Mouse (Mus musculus) mouse embryonic stem cell (cell line): ENCODE results near the gene Gpatch8.

ENCODE experiments used
- in situ Hi-C, 2 experiments: fragments of 300-500 bp; cut with MboI; formaldehyde crosslinking; loops; 1 replicate in 1 of 2; 3 replicates in 1 of 2; pipeline ENCODE4 v1.14.3; 2019 to 2020; ENCODE audit warnings: low sequenced_read_pairs in 2 of 2, low pct_unique_long_range_greater_than_20kb in 1 of 2, mixed read lengths in 1 of 2; ENCODE audit not compliant: unreplicated experiment in 1 of 2

Gene Gpatch8

DNA sequence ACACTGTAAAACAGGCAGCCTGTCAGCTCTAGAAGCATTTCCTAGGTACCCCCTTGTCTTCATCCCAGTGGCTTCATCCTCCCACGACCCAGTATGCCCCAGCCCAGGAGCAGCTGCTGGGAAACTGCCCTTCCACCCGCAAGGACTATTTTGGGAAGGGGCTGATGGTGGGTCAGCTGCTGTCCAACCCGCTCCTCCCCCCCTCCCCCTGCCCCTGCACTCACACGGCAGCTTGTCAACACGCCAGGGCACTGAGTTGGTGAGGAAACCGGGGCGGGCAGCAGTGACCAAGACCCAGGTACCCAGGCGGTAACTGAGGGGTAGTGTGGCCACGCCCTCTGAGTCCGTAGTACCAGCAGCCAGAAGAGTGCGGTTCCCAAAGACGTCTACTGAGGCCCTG is 112.5 kb downstream of the Gpatch8 start:
- in situ Hi-C loops: no loop called here

DNA sequence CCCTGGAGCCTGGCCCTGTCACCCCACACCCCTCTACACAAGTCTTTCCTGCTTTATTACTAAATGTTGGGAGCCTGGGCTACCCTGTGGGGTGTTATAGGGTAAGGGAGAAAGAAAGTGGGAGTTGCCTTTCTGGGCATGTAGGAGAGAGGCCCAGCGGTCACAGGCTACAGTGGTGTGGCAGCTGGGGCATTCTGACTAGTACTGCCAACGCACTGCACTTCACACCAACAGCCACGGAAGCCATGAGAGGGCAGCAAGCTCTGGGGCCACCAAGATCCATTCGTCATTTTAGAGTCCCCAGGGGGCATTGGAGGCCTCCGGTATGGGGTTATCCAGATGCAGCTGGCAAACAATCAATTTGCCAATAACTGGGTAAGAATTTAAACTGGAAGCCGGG is 114.1 kb downstream of the Gpatch8 start:
- in situ Hi-C loops: no loop called here

DNA sequence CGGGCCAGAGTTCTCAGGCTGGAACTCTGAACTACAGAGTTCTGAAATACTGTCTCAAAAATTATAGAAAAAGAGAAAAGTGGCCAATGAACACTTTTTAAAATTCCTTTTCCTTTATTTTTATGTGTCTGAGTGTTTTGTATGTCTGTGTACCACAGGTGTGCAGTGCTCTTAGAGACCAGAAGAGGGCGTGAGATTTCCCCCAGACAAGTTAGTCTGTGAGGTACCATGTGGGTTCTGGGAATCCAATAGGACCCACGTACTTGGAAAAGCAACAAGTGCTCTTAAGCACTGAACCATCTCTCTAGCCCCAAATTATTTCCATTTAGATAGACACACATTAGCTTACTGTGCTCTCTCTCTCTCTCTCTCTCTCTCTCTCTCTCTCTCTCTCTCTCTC is 114.8 kb downstream of the Gpatch8 start:
- in situ Hi-C loops: no loop called here

DNA sequence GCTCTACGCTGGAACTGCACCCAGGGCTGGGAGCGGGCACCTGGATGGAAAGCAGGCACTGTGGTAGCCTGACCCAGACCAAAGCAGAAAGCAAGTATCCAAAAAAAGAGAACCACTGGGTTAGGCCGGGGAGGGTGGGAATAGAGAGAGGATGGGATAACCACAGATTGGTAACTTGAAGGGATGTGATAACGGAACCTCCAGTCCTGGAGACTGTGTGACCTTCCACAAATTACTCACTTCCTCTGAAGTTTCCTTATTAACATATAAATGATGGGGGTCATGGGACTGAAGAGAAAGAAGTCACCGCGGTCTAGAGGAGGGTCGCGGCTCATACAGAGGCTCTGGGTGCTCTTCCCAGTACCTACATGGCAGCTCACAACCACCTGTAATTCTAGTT is 115.9 kb downstream of the Gpatch8 start:
- in situ Hi-C loops: no loop called here

DNA sequence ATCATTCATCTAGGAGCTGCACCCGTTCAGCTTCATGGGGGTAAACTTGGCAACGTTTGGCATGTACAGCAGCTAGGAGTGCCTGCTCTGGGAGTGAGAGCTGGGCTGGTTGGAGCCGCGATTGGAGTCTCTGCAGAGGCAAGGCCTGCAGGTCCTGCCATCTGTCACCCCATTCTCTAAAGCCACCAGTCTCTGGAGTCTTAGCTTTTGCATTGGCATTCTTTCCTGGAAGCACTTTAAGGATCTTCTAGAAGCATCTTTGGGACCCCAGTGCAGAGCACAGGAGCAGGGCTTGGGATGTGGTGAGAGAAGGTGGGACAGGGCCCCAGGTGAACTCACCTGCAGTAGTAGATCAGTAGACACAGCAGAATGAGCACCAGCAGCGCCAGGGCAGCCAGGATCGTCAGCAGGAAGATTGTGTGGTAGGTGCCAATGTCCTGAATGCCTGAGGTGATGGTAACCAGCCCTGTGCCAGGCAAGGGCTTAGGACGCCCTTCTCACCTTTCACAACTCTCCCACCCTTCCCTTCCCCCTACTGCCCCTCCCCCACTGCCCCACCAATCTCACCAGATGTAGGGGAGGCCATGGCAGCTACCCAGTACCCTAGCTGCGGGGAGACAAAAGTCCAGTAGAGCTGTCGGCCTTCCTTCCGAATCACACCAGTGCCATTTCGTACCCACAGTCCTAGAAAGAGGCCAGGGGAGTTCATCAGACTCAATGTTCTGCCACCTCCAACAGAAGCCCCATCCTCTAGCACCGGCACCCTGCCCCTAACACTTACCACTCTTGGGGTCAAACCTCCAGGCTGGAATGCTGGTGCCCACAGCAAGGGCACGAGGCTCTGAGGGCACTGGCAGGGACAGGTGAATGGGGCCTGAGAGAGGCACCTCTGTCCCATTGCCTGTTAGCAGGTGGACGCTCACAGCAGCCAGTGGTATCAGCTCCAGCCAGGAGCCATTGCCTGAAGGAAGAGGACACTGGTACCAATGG is 116.8 kb downstream of the Gpatch8 start:
- in situ Hi-C loops: loop anchor here in 1 of 2 experiments (10.0 kb wide), 1 partner anchor 145 kb away; the partner anchor contains the start of gene Atxn7l3

DNA sequence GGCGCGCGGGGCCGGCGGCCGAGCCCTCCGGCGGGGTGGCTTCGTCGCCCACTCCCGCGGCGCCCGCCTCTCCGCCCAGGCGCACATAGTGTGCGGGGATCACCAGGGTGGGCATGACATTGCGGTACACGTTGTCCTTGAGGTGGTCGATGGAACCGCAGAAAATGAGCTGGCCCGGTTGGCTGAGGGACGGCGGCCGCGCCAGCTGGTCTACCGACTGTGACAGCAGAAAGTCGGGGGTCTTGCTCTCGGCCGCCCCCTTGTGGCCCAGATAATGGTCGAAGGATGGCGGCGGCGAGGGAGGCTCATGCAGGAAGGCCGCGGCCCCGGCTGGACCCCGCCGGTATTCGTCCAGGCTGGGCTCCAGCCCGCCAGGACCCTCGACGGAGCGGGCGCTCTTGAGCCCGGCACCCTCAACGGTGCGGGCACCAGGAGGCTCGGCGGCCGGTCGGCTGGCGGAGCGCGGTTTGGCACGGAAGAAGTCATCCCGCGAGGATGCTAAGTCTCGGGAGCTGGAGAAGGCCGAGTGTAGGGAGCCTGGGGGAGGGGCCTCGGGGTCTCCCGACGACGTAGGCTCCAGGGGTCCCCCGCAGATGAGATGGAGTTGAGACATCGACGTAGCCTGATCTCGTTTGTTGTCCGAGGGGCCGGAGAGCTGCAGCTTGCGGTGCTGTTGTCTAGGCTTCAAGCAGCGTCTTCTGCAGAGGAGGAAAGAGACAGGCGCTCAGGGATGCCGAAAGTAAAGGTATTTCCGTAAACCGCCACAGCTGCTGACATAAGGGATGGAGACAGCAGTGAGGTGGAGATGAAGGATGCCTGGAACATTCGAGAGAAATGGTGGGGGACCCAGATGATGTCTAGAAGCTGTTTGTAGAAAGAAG is 117.7 kb downstream of the Gpatch8 start:
- in situ Hi-C loops: loop anchor here in 1 of 2 experiments (10.0 kb wide), 1 partner anchor 144 kb away; the partner anchor contains the start of gene Atxn7l3

DNA sequence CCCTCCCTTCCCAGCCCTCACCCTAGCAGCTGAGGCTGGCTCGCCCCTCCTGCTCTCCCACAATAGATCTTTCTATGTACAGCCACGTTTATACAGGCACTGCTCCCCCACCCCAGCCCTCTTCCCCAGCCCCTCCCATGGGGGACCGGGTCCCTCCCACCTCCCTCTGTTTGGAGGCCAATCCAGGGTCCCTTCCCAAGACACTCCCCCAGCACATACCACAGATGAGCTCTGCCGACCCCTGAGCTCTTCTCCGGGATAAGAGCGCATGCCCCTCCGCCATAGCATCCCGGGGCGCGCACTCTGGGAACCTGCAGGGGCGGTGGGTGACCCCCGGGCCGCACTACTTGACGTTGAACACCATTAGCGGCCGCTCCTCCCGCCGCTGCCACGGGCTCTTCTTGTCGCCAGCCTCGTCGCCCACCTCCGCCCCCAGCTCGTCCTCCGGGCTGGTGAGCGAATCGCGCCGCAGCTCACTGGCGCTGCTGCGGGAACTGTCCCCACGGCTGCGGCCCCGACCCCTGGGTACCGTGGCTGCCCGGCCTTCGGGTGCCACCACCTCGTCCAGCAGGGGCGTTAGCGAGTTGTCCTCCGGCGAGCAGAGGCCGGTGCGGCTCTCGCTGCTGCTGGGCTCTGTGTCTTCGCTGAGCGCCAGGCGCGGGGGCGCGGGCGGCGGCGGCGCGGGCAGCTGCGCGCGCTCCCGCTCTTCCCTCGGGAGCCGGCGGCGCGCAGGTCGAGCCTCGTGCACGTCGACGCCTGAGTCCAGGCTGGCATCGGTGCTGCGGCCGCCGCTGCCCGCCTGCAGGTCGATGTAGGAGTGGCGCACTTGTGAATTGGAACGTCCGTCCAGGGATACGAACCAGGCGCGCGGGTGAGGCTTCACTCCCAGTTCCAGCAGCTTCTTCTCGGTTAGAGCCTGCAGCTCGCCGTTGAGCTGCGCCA is 118.8 kb downstream of the Gpatch8 start:
- in situ Hi-C loops: loop anchor here in 1 of 2 experiments (10.0 kb wide), 1 partner anchor 143 kb away; the partner anchor contains the start of gene Atxn7l3

DNA sequence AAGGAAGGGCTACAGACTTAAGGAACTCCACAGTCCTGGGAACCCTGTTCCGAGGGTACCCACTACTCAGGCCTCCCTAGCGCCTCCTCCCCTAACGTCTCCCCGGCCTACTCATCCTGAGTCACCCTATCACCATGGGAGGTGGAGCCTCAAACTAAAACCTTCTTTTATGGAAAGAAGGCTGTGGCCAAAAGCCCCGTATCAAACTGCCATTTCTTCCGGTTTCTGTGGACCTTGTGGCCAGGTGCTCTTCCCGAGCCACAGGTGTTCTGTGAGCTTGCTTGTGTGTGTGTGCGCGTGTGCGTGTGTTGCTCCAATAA is 119.8 kb downstream of the Gpatch8 start:
- in situ Hi-C loops: loop anchor here in 1 of 2 experiments (10.0 kb wide), 1 partner anchor 142 kb away; the partner anchor contains the start of gene Atxn7l3

DNA sequence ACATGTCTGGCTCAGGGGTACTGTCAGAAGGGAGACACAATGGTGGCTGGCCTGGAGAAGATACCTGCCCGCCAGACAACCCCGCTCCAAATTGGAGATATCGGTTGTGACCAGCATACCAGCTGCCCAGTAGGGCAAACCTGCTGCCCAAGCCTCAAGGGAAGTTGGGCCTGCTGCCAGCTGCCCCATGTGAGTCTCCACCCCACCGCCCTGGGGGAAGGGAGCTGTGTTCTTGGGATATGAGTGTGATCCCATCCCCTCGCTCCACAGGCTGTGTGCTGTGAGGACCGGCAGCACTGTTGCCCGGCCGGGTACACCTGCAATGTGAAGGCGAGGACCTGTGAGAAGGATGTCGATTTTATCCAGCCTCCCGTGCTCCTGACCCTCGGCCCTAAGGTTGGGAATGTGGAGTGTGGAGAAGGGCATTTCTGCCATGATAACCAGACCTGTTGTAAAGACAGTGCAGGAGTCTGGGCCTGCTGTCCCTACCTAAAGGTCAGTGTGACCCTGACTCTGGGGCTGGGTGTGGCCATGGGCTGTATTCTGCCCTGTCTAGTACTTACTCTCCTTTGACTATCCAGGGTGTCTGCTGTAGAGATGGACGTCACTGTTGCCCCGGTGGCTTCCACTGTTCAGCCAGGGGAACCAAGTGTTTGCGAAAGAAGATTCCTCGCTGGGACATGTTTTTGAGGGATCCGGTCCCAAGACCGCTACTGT is 120.3 kb downstream of the Gpatch8 start:
- in situ Hi-C loops: loop anchor here in 1 of 2 experiments (10.0 kb wide), 1 partner anchor 141 kb away; the partner anchor contains the start of gene Atxn7l3

DNA sequence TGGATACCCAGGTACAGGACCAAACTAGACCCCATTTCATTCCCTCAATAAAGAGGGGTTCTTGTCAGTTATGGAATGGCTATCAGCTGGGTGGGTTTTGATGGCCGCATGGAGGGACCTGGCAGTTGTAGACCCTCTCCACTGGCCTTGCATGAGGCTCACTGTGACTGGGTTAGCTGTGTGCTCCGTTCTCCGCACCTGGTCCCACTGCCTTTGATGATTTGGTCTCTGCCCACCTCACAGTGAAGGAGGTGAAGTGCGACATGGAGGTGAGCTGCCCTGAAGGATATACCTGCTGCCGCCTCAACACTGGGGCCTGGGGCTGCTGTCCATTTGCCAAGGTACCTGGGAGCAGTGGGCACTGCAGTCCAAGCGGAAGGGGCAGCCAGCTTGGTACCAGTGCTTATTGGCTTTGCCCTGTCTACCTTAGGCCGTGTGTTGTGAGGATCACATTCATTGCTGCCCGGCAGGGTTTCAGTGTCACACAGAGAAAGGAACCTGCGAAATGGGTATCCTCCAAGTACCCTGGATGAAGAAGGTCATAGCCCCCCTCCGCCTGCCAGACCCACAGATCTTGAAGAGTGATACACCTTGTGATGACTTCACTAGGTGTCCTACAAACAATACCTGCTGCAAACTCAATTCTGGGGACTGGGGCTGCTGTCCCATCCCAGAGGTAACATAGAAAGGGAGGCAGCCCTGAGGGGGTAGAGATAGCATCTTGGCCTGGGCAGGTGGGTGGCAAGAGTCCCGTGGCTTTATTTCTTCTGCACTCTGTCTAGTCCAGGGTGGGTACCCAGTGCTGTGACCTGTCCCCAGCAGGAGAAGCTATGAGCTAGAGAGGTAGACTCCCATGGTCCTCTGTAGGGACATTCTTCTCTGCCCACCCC is 121.1 kb downstream of the Gpatch8 start:
- in situ Hi-C loops: loop anchor here (5.0 to 10.0 kb wide), 2 partner anchors 138 to 140 kb away; partner anchors contain the start of gene Atxn7l3 (in 2 of the 2)

DNA sequence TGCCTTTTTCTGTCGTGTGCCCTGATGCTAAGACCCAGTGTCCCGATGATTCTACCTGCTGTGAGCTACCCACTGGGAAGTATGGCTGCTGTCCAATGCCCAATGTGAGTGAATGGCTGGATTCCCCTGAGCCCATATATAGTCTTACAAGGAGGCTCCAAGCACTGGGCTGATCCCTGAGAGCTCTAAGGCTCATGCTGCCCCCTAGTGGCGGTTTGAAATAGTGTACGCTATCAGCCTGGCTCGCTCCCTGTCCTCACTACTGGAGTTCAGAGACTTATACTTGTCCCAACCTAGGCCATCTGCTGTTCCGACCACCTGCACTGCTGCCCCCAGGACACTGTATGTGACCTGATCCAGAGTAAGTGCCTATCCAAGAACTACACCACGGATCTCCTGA is 121.8 kb downstream of the Gpatch8 start:
- in situ Hi-C loops: loop anchor here (5.0 to 10.0 kb wide), 2 partner anchors 137 to 140 kb away; partner anchors contain the start of gene Atxn7l3 (in 2 of the 2)

DNA sequence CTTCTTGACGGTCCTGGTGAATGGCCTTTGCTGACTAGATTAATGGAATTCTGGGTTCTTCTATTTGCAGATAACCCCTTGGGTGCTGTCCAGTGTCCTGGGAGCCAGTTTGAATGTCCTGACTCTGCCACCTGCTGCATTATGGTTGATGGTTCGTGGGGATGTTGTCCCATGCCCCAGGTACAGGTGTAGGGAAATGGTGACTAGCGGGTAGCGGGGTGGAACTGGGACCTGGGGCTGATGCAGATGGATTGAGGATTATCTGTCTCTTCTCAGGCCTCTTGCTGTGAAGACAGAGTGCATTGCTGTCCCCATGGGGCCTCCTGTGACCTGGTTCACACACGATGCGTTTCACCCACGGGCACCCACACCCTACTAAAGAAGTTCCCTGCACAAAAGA is 122.3 kb downstream of the Gpatch8 start:
- in situ Hi-C loops: loop anchor here (5.0 to 10.0 kb wide), 2 partner anchors 137 to 139 kb away; partner anchors contain the start of gene Atxn7l3 (in 2 of the 2)

DNA sequence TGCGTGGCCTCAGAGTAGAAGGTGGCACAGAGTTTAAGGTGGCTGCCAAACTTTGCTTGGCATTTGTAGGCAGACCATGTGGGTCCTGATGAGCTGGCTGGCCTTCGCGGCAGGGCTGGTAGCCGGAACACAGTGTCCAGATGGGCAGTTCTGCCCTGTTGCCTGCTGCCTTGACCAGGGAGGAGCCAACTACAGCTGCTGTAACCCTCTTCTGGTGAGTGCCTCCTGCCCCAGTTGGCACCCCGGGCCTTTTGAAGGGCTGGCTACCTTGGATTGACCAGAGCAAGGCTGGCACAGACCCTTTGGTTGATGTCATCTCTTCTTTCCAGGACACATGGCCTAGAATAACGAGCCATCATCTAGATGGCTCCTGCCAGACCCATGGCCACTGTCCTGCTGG is 123.3 kb downstream of the Gpatch8 start:
- in situ Hi-C loops: loop anchor here (5.0 to 10.0 kb wide), 2 partner anchors 136 to 138 kb away; partner anchors contain the start of gene Atxn7l3 (in 2 of the 2)

DNA sequence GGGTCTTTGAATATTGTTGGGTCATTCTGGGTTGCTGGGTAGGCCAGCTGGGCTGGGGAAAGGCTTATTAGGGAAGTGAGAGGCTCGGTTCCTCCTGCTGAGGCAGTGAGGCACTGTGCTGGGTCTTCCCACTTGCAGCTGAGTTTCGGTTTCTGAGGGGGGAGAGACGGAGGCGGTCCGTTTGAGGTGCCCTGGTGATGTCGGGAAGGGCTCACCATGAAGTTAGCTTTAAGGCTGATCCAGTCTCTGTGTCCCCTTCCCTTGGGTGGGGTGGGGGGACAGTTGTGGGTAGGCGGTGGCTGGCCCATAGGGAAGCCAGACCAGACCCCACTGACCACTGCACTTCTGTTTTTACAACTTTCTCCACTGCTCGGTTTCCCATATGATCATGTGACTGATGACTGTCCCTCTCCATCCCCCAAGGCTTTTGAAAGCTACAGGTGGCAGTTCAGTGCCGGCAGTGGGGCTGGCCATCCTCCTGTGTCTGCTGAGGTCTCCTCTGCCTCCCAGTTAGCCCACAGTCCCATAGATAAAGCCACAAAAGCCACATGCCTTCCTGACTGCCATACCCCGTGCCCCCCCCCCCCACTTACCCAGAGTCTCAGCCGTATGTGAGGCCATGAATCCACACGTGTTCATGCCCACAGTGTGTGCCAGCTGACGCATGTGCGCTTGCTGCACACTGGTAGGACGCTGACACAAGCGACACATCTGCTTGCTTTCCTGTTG is 123.9 kb downstream of the Gpatch8 start:
- in situ Hi-C loops: loop anchor here (5.0 to 10.0 kb wide), 2 partner anchors 135 to 137 kb away; partner anchors contain the start of gene Atxn7l3 (in 2 of the 2)

DNA sequence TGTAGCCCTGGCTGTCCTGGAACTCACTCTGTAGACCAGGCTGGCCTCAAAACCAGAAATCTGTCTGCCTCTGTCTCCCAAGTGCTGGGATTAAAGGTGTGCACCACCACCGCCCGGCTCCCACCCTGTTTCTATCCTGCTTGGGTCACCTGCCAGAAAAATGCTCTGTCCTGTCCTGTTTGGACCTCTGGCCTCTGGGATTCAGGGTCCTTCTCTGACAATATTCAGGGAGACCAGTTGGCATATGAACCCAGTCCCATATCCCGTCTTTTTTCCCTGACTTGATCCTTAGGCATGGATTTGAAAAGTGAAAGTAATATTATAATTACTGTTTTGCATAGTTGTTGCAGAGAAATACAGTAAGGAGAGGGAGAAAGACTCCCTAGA is 124.5 kb downstream of the Gpatch8 start:
- in situ Hi-C loops: loop anchor here (5.0 to 10.0 kb wide), 2 partner anchors 134 to 137 kb away; partner anchors contain the start of gene Atxn7l3 (in 2 of the 2)
